Mouse (Mus musculus) E14TG2a.4 (cell line): ENCODE results near the gene Mbnl3.

Source experiments
- CTCF ChIP-seq: conservative IDR thresholded peaks from 2 replicates; pipeline ENCODE4 v1.5.1; 2014; ENCODE audit warnings: low read length
- NANOG ChIP-seq: IDR thresholded peaks from 2 replicates; pipeline ENCODE4 v1.6.1; 2014; ENCODE audit warnings: borderline replicate concordance, low read length, mixed read lengths

GRCm38 (mm10) chrX:51131325-51131724, 75.0 kb downstream of the Mbnl3 start:
- TF ChIP-seq CTCF (no peak), NANOG (no peak)
